Mouse (Mus musculus) gastrocnemius, postnatal 25 days (tissue): ENCODE data around the gene Boc. TPM values are rescaled to one million over a fixed set of nuclear protein-coding genes. Genes with fewer than 3 reads are reported as not detected.
A peak's percentile ranks its signal among the peaks of the same experiment; 100 is the strongest.

ENCODE experiments used
- DNase-seq: peaks from one replicate; pipeline ENCODE4 v3.0.0; 2022
- long read RNA-seq, 2 experiments: library from polyadenylated mRNA; stranded (forward); transcript quantifications; one replicate each; pipeline ENCODE4 v2.0.0; 2021
- total RNA-seq, 2 experiments: library from RNA; stranded (reverse); gene quantifications; 1 replicate in 1 of 2; 2 replicates in 1 of 2; pipeline ENCODE4 v1.2.3; 2021

Boc gene
- 1 to 10 TPM; 4.0 to 5.7 TPM for total RNA-seq
- long read RNA-seq, experiment 1, partial matches to known transcripts, result 1 of 1 reads
- long read RNA-seq, experiment 1, other reads (novel, unspliced or antisense), result 0 of 1 reads
- long read RNA-seq, experiment 2, full-length matches to known transcripts, result 1 of 3 reads
- long read RNA-seq, experiment 2, partial matches to known transcripts, result 1 of 3 reads
- long read RNA-seq, experiment 2, other reads (novel, unspliced or antisense), result 1 of 3 reads

DNA sequence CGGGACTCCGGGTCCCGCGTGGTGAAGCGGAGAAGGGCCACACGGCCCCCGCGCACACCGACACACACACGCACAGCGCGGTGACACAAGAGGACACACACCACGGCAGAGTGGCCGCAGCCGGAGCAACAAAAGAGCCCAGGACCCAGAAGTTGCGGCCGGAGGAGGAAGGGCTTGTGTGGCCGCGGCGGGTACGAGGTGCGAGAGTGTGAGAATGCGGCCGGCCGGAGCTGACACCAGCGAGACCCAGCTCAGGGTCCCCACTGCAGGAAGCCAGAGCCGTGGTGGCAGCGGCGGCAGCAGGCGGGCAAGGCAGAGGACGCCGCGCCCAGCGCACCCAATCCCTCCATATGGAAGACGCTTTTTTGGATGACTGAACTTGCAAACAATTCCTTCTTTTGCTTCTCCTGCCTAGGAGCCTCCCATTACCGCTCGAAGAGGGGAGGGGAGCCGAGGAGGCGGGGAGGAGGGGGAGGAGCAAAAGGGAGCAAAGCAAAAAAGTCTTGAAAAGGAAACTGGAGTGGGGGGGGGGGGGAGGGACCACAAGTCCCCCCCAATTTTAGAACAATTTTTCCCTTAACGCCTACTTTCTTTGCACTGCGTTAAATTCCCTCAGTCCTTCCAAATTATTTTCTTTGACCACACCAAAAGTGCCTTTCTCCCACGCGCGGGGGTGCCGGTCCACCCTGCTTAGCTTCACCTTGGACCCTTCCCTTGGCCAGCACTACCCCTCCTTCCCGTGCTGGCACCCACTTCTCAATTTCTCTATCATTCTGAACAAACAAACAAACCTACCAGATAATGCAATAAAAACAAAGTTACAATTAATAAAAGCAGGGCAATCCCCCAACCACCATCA lies at the start of gene Boc:
Boc (minus strand) TSS at position 427 of the 859 bp plus-strand sequence.
- DNase-seq, result peak; percentile 79

DNA sequence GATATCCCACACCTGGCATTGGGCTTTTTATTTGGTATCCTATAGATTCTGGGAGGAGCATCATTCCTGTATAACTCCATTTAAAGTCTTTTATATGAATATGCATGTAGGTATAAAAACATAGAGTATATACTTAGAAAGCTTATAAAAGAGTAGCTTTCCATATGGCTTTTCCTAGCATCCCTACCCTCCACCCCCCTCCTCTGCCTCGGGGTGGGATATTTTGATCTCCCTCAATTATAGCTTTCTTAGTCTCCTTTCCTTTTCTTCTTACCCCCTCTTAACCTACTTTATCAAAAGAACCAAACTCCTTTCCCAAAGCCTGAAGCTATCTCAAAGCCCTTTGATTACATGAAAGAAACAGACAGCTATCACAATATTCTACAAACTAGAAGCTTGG lies 47.9 kb upstream of the Boc start:
- DNase-seq, result no peak

DNA sequence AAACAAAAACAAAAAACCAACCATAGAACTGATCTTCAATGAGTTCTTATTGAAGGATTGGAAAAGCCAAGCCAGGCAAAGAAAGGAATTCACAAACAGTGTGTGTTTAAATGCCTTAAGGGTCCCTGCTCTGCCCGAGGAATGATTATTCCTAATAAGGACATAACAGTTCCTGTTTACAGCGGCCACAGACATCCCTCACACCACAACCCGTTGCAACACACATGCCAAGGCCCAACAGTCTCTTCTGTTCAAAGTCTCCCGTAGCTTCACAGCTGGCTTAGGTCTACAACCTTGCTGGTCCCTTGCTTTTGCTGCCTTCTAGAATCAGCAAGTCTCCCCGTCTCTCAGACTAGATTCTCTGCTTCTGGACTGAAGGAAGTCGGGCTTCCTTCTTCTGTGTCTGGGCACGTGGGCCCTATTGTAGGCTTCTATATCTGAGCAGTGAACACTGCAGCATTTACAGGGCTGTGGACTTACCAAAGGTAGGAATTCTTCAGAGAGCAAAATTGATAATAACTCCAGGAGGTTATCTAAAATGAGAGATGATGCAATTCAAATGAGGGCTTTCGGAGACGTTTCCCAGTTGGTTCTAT lies 45.4 kb upstream of the Boc start:
- DNase-seq, result no peak

DNA sequence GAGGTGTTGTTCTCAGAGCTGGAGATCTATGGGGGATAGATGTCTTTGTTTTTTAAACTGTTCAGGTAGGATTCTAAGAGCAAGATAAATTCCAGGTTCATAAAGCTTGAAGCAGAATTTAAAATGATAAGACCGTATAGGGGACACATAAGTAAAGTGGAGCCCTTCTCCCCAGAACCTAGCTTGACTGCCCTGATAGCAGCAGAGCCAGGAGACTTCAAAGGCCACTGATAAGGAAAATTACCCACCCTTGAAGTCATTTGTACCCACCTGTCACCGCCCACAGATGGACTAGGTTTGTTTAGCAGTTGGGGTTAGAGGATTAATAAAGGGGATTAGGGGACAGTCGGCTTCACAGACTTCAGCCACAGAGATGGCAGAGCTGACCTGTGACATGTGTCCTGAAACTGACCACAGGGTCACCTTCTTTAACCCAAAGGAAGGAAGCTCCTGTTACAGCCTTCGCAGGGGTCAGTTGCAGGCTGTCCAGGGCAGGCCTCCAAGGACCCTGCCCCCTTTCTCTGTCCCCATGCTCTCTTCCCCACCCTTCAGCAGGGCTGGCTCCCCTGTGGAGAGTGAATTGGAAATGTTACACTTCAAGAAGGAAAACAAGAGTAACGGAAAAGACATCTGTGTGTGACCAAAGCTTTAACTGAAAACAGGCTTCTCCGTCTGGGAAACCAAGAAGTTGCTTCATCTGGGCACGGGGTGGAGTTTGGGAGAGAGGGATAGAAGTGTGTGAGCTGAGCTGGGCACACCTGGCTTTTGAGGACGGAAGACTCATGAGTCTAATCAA lies 43.5 kb upstream of the Boc start:
- DNase-seq, result no peak

DNA sequence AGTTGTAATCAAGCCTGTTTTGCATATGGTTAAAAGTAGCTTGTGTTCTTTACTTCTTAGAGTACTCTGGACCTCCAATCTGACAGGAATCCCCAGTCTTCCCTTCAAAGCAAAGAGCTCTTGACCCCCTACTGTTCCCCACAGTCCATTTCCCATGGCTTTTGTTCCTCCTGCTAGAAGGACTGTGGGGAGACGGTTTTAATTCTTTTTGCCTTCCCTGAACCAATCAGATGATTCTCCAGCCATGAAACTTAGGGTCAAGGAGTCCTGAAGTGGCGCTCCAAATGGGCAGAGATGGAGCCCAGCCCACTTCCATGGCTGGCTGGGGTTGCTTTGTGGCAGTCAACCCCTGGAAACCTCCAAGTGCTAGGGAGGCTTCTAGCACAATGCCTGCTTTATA lies 42.5 kb upstream of the Boc start:
- no peak for DNase-seq

DNA sequence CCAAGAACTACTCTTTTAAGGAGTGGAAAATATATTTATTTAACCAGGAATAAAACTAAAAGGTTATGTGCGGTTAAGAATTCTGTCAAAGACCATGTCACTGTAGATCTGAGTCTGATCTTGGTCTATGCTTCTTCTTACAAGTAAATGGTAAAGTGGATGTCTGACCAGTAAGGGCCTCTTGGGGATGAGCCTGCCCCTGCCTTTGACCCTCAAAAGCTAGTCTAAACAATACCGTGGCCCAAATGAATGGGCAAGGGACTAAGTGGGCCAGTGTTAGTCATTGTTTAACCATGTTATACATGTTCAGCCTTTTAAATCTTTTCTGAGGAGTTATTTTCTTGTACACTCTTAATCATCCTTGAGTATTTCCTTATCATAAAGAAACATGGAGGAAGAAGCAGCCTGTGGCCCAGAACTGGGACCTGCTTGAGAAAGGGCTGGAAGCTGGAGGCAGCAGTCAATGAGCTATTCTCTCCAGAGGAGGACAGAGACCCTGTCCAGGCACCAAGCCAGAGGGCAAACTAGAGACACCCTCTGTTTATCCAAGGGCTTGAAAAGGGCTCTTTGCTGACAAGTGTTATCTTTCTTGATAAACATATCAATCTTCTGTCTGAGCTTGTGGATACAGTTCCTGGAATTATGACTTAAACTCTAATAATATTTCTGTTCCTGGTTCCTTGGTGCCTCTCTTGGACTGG lies 38.6 kb upstream of the Boc start:
- DNase-seq, result no peak

DNA sequence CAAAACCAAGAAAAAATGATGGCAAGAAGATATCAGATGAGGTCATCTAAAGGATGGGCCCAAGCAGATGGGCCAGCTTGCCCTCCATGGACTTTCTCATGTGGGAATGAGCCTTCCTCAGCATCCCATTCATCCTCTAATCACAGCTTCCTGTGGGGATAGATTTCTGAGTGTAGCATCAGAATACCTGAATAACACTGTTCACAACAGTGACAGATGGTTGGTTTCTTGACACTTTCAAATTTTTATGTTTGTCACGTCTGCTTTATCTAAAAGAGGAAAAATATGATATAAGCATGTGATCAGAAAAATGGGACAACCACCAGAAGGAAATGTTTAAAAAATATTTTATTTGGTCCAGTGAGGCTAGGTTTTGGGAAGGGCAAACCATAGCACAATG lies 30.8 kb upstream of the Boc start:
- no peak for DNase-seq

DNA sequence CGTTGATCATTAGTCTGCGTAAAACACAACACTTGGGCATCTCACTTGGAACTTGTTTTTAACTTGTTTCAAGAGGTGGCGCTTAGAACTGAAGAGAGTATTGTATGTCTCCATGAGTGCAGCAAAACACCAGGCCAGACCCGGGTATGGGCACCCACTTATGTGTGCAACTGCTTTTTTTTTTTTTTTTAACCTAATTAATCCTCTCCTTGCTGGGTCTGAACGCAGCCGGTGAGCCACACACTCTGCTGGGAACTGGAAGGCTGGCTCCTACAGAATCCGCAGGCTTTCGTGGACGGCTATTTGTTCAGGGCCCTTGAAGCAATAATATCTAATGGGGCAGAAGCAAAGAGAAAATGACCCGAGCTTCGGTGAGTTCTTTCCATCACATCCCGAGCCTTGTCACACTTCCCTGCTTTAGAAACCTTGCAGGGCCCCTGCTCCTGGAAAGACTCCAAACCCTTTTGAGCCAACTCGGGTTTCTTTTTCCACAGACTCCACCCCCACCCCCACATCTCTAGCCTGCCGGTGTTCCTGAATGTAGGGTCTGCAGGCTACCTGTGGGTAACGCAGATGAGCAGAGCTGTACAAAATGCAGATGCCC lies 20.8 kb upstream of the Boc start:
- no peak for DNase-seq

DNA sequence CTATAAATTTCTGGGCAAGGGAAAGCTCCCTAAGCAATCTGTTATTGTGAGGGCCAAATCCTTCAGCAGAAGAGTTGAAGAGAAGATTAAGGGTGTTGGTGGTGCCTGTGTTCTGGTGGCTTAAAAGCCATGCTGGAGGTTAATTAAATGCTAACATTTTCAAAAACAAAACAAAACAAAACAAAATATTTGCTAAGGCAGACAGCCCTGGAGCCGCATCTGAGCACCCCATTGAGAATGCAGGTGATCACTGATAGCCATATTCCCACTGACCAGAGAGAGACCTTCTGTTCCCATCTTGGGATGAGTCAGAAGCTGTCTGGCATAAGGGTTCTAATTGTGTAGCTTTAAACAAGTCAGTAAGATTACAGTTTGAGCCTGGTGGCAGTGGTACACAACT lies 19.9 kb upstream of the Boc start:
- no peak for DNase-seq

DNA sequence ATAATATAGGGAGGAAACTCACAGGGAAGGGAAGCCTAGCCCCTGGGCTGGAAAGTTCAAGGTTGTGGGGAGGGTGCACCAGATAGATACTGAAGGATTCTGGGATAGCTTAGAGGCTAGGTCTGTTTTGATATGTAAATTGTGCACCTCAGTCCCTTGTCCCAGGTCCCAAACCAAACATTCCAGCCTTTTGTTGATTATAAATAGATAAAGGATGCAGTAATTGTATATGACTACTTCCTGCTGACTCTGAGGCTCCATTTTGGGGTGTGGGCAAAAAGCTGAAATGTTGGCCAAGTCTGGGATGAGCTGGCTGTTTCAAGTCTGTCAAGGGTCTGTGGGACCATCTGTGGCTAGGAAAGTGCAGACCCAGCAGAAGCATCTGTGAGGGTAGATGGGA lies 9.4 kb upstream of the Boc start:
- DNase-seq, result no peak

DNA sequence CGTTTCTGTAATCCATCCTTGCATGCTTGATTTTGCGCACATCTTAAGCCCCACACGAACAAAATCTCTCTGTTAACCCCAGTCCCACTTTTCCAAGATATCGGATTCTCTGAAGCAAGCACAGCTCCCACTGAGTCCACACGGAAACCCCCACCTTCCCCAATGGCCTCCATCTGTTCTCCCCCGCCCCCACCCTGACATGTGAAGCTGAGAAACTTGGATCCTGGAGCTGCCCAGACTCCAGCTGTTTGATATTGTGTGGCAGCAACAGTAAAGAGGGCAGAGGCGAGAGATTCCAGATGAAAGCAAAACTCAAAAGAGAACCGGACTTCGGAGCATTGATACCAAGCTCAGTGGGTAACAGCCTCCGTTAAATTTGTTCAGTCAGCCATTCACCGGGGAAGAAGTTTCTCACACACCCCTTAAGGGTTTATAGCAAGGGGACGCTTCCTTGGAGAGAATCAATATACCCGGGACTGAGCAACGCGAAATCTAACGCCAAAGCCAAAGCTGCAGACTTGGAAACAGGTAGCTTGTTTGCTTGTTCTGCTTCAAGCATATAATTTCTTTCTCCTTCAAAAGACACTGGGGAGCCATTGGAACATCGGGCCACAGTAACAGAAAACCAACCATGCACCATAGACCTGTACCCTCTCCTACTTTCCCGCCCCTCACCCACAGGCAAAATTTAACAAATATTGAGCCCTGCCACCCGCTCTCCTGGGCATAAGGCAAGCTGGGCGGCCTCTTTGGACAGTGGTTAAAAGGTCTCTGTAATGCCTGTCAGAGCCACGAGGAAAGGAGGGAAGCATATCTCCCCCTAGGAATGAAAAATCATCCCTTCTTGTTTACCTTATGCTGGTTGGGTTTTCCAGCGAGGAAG lies 6.9 kb upstream of the Boc start:
- no peak for DNase-seq

DNA sequence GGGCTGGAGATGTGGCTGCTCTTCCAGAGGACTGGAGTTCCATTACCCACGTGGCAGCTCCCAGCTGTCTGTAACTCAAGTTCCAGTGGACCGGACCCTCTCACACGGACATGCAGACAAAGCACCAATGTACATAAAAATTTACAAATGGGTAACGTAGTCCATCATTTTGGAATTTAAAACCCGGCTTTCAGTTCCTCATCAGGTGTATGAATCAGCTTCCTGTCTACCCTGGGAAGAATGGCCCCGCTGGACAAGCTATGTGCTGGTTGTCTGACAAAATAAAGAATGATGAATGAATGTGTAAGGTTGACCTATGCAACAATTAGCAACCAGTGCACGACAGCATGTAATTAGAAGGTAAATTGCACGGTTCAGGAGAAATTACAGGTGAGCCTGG lies 5.7 kb upstream of the Boc start:
- no peak for DNase-seq

DNA sequence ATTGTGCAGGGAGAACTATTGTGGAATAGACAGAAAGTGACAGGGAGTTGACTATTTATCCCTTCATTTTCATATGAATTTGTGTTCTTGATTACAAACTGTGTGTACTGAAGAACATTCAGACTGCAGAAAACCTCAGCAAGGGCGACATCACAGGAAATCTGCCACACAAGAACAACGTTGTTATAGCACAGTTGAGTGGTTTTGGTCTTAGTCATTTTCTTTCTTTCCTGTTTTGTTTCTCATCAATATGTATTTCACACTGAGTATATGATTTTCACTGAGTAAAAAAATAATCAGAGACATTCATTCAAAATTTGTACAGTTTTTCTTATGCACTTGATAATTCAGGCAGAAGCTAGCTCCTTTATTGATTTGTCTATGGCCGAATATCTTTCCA lies 3.4 kb upstream of the Boc start:
- DNase-seq, result no peak

DNA sequence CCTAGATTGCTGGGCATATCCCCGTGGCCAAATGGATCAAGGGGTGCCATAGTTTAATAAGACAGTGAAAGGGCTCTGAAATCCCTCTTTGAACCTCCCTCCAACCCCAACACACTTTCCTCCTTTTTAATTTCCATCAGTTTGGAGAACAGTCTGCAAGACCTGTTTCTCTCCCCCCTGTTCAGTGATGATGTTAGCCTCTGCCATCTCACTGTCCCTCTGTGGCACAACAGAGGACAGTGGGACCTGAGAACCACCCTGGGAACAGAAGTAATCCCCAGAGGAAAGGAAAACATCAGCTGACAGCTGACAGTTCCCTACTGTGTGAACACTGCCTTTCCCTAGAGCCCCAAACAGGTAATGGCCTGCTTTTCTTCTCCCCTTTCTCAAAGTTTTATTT lies 1.5 kb upstream of the Boc start:
- no peak for DNase-seq

DNA sequence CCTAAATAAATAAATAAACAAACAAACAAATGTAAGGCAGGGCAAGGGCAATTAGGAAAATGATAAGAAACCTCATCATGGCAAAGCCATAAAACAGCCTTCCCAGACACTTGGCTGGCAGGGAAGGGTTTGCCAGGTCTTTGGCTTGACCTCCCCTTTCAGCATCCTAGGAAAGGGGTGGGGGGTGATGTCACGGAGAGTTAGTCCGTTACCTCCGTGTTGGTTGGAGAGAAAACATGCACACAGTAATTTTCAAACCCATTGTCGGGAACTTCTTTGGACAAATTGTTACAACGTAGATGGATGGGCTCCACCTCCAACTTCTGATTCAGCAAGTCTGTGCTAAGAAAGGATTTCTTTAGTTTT lies 616 bp upstream of the Boc start:
- DNase-seq, result no peak

DNA sequence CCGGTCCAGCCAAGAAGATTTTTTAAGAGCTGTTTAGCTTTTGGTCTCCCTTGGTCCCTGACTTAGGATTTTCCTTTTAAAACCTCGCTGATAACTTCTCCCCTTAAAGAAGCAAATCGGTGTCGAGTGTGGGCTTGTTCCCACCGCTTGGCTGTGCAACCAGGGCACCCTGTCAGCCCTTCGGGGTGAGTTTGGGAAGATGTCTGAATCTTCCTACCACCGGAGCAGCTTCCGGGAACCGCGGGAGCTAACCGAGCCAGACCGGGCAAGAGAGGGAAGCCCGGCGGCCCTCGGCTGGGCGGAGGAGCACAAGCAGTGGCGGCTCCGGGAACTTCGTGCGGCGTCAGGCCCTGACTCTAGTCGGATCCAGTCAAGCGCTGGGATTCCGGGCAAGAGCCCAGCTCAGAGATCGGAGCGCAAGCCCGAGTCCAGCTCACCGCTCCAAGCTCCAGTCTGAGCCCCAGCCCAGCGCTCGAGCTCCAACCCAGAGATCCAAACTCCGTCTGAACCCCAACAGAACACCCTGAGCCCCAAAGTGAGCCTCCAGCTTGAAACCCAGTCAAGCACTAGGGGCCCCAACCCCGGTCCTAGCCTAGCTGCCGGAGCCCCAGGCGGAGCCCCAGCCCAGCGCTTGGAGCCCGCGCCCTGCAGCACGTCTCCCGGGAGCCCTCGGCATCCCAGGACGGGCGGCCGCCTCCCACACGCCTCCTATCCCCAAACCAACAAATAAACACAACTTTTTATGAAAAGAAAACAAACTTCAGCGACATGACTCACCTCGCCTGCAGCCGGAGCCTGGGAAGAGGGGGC lies 831 bp downstream of the Boc start:
- DNase-seq, result peak; percentile 77

DNA sequence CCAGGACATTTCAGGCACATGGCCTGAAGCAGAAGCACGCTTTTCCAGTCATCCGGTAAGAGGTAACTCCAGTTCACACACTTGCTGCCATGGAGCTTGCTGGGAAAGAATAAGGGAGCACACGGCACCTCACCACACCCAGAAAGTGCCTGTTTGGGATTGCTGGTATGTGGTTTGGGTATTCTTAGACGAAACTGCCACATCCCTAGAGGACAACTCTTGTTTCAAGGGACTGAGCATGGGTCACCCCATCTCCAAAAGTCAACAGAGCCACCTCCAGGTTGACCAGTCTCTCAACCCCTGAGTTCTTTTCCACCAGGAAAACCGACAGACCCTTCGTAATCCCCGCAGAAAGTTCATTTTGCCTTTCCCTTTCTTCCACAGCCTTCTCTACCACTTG lies 1.6 kb downstream of the Boc start:
- DNase-seq, result no peak

DNA sequence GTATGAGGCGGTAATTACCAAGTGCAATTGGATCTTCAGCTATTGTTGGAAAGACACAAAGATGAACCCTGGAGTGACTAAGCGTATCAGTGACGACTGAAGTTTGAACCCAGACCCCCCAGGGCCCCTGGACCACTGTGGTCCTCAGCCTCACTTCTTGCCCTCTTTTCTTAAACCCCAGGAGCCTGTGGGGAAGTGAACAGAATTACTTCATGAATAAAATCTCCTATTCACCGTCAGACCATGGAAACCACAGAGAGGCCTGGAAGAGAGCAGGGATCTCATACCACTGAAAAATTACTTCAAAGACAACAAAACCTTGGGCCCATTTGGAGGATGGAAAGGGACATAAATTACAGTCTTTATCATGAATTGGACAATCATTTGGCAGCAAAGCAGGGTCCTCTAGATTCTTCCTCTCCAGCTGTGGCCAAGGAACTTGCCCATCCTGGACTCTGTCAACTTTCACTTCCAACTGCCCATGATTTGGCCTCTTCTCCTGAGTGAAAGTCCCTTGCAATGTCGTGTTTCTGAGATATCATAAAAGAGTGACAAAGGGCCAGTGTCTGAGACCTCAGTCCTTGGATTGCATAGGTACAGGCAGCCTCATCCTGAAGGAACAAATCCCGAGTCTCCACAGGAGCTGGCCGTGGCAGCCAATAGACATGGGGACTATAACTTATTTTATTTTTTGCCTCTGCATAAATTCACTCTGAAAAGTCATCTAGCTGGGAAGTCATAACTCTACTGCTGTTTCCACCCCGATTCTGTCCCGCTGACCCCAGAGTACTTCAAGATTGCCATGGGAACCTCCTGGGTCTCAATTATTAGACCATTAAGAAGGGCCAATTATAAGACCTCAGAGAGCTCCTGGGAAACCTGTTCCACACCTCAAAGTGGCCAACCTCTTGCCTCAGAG lies 2.6 kb downstream of the Boc start:
- no peak for DNase-seq

DNA sequence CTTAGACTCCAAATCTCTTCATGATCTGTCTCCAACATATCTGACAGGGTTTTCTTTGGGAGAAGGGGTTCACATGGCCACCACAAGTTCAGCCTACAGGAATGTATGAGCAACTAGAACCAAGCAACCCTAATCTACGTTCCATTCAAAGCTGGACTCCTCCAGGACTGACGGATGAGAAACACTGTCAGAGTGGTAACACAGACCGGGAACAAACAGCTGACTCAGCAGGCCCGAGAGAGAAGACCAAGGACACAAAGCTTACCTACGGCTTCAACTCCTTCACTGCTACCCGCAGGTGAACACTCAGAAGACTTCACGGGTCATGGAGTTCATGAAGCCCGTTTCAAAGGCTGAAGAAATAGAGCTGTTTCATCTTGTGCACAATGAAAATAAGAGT lies 4.8 kb downstream of the Boc start:
- DNase-seq, result no peak
